Mouse (Mus musculus): ENCODE results near the gene Gpalpp1.

DNA sequence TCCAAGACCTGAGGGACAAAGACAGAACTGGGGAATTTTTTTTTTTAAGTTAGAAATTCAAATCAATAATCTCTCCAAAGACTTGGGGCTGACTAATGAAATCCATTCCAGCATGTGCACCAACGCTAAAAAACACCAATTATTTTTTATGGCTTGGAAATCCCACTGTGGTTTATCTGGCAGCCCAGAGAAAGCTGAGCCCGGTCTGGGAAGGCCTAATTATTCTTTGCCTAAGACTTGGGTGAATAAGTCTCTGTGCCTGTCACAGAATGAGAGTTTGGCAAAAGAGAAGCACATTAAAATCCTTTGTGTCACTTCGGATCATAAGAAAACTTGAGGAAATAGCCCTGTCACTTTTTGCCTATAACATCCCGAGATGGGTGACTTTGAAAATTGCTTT lies 41.3 kb downstream of the Gpalpp1 start:
- TF ChIP-seq CTCF (conservative IDR thresholded peaks at IDR 0.05; ENCODE audit: insufficient read depth, insufficient read length, low read depth, low read length) (no peak), POLR2A (IDR thresholded peaks at IDR 0.05; ENCODE audit: low read depth, low read length) (no peak)
